In genomic region chr6:134994985-134995384, GRCm38 (mm10) we compare ENCODE assay signal across 20 mouse cellular contexts. TPM values are rescaled to one million over a fixed set of nuclear protein-coding genes. Genes with fewer than 3 reads are reported as not detected.
DNase-seq lines count a peak whose midpoint lies in the region; TF ChIP-seq lines count a peak whose summit lies in the region.
"Had no signal": no experiment of that assay in that cellular context is flagged by ENCODE, and none has a peak within 500 bp of the region (broad histone marks: within the 10 kb centered on the region; RNA-seq: fewer than 3 reads in every experiment).

No protein-coding gene starts in this region.

- peak; percentile 58 to 67 for DNase-seq in frontal cortex, adult 2 months (ENCODE audit: extremely low spot score in 1 of 2, low spot score in 1 of 2)
- no peak for DNase-seq in frontal cortex, postnatal 10 days (ENCODE audit: low spot score in 2 of 2)
- peak; percentile 36 to 42 for DNase-seq in left cerebral cortex, adult 2 months (ENCODE audit: extremely low spot score in 1 of 2, low spot score in 2 of 2)
- DNase-seq in left cerebral cortex, postnatal 4 days = no peak
- DNase-seq in left cerebral cortex, postnatal 14 days (ENCODE audit: low spot score in 2 of 2) = peak; percentile 63
- DNase-seq in right cerebral cortex, postnatal 25 days = peak; percentile 27
- DNase-seq in urinary bladder, postnatal 25 days (ENCODE audit: low spot score) = no peak
- DNase-seq in adipocyte (ENCODE audit: low spot score) = no peak
- DNase-seq: adrenal gland, postnatal 10 days; cerebellum, postnatal 10 days; gastrocnemius, postnatal 14 days; kidney, adult 8-10 months; kidney, postnatal 4 days; thymus, postnatal 25 days had no signal

- H3K27ac ChIP-seq in left cerebral cortex, adult 2 months = peak overlapping the region; percentile 79
- H3K27ac ChIP-seq: embryonic facial prominence, embryonic 13.5 days; forebrain, embryonic 15.5 days; hindbrain, embryonic 10.5 days; limb, embryonic 15.5 days; liver, embryonic 15.5 days; neural tube, embryonic 13.5 days had no signal

- H3K4me3 ChIP-seq in left cerebral cortex, adult 2 months = no peak overlapping the region
- H3K4me3 ChIP-seq: embryonic facial prominence, embryonic 13.5 days; forebrain, embryonic 15.5 days; hindbrain, embryonic 10.5 days; limb, embryonic 15.5 days; liver, embryonic 15.5 days; neural tube, embryonic 13.5 days had no signal

- intact Hi-C loops in left cerebral cortex, adult 2 months (cut with DNase I) = no loop called here
- intact Hi-C loops in left cerebral cortex, postnatal 4 days (cut with DNase I) = no loop called here
- intact Hi-C loops in left cerebral cortex, postnatal 14 days (cut with DNase I) = no loop called here

- no peak for TF ChIP-seq CTCF in left cerebral cortex, adult 2 months (IDR thresholded peaks at IDR 0.05)

RNA-seq across cellular contexts. Expression of gene Apold1, which starts 13.5 kb away (rescaled TPM):
- 11.7 and 14.8 TPM in 2 replicates for polyA plus RNA-seq in frontal cortex, adult 2 months (2012; rRNA removed)
- total RNA-seq in left cerebral cortex, adult 2 months (2021) = 1 to 10 TPM; 3.7 to 6.4 TPM
- total RNA-seq in left cerebral cortex, postnatal 4 days (2021) = 1 to 10 TPM; 4.2 to 4.3 TPM
- 1 to 10 TPM; 5.1 to 7.2 TPM for total RNA-seq in left cerebral cortex, postnatal 14 days (2021)

RNA-seq across cellular contexts. Expression of gene Ddx47, which starts 16.4 kb away (rescaled TPM):
- polyA plus RNA-seq in frontal cortex, adult 2 months (2012; rRNA removed) = 76.1 and 81.4 TPM in 2 replicates
- 10 to 100 TPM; 61.0 to 62.0 TPM for total RNA-seq in left cerebral cortex, adult 2 months (2021)
- 10 to 100 TPM; 56.9 to 57.4 TPM for total RNA-seq in left cerebral cortex, postnatal 4 days (2021)
- 10 to 100 TPM; 56.1 to 56.8 TPM for total RNA-seq in left cerebral cortex, postnatal 14 days (2021)

Comparison
In these comparisons a context has a peak if more than half of its experiments do, and no peak if none do; other contexts are left out.
1. DNase-seq: peak in frontal cortex, adult 2 months (2 of 2), left cerebral cortex, adult 2 months (2 of 2), left cerebral cortex, postnatal 14 days (2 of 2) and right cerebral cortex, postnatal 25 days (single experiment); none in frontal cortex, postnatal 10 days (0 of 2), left cerebral cortex, postnatal 4 days (single experiment), urinary bladder, postnatal 25 days (single experiment) and adipocyte (single experiment).